Mouse (Mus musculus) intestine, embryonic 16.5 days (tissue): Measurements from ENCODE around the gene Evpl. TPM values are rescaled to one million over a fixed set of nuclear protein-coding genes. Genes with fewer than 3 reads are reported as not detected.

Experiments used
- polyA plus RNA-seq: library from polyadenylated mRNA; unstranded; fragments of >200 nt; fragmentation: Nextera tagmentation; extraction: Ambion mirVana; gene quantifications from 2 replicates; pipeline ENCODE4 v1.2.1, GENCODE M21; 2015

The Evpl gene
- polyA plus RNA-seq, 1 experiment from 2014 or later, result 1.9 TPM

Other genes with a start within 250 kb of the Evpl start
- gene Galk1, start 225.4 kb downstream of the Evpl start, polyA plus RNA-seq, result 360 and 389 TPM in 2 replicates
- gene H3f3b, start 210.1 kb downstream of the Evpl start, polyA plus RNA-seq, result 1,239 and 1,387 TPM in 2 replicates
- 22.9 and 24.4 TPM in 2 replicates for gene Unk, start 207.8 kb downstream of the Evpl start, polyA plus RNA-seq
- gene Unc13d, start 160.1 kb downstream of the Evpl start, polyA plus RNA-seq, result 6.4 and 7.5 TPM in 2 replicates
- gene Wbp2, start 151.1 kb downstream of the Evpl start, polyA plus RNA-seq, result 135 and 160 TPM in 2 replicates
- gene Trim47, start 110.9 kb downstream of the Evpl start, polyA plus RNA-seq, result 13.9 and 14.7 TPM in 2 replicates
- 7.7 and 9.3 TPM in 2 replicates for gene Trim65, start 106.9 kb downstream of the Evpl start, polyA plus RNA-seq
- gene Mrpl38, start 99.2 kb downstream of the Evpl start, polyA plus RNA-seq, result 104 and 110 TPM in 2 replicates
- gene Fbf1, start 69.9 kb downstream of the Evpl start, polyA plus RNA-seq, result 15.4 and 16.9 TPM in 2 replicates
- gene Ten1, start 39.2 kb downstream of the Evpl start, polyA plus RNA-seq, result 106 and 115 TPM in 2 replicates
- 85.5 and 104 TPM in 2 replicates for gene Acox1, start 39.0 kb downstream of the Evpl start, polyA plus RNA-seq
- 90.9 and 94.8 TPM in 2 replicates for gene Srp68, start 36.1 kb upstream of the Evpl start, polyA plus RNA-seq
- gene Galr2, start 42.9 kb upstream of the Evpl start, polyA plus RNA-seq, result 0.16 and 0.31 TPM in 2 replicates
- gene Exoc7, start 69.2 kb upstream of the Evpl start, polyA plus RNA-seq, result 52.5 and 54.6 TPM in 2 replicates
- 0.27 and 0.36 TPM in 2 replicates for gene Foxj1, start 97.3 kb upstream of the Evpl start, polyA plus RNA-seq
- 4.4 and 5.2 TPM in 2 replicates for gene Rnf157, start 175.0 kb upstream of the Evpl start, polyA plus RNA-seq
- 47.2 and 55.0 TPM in 2 replicates for gene Ubald2, start 196.0 kb upstream of the Evpl start, polyA plus RNA-seq
- 0.39 TPM in 2 replicates for gene Qrich2, start 228.2 kb upstream of the Evpl start, polyA plus RNA-seq